Mouse (Mus musculus) granulocyte monocyte progenitor cell, adult 5-6 weeks (primary cell): ENCODE measurements around the gene Mrps35. TPM values are rescaled to one million over a fixed set of nuclear protein-coding genes. Genes with fewer than 3 reads are reported as not detected.

Experiments
- ATAC-seq: replicated peaks from 2 replicates; pipeline ENCODE4 v1.8.0; 2016; ENCODE audit warnings: mild to moderate bottlenecking, moderate TSS enrichment, inconsistent platforms; ENCODE audit not compliant: poor library complexity, severe bottlenecking
- total RNA-seq, 2 experiments: library from RNA; stranded (forward) in 1 of 2; stranded (reverse) in 1 of 2; fragments of 200-712, 200-1000 nt in 1 of 2; fragments of >200 nt in 1 of 2; fragmentation: Nextera tagmentation in 1 of 2; gene quantifications; 2 replicates each; pipeline ENCODE4 v1.2.3; 2014 to 2017

The Mrps35 gene
- 86.0 and 145 TPM in 2 replicates for total RNA-seq (2014; fragmentation: Nextera tagmentation)
- total RNA-seq (2017): 80.5 and 86.9 TPM in 2 replicates

- ATAC-seq: peak; percentile 98
These were observed at the start of gene Mrps35 for GRCm38 (mm10) chr6:147042291-147043290. Gene Mrps35, plus strand, starts transcription at chr6:147042764.

GRCm38 (mm10) chr6:146994236-146994635 is 48.3 kb upstream of the Mrps35 start:
- 0 out of 2 replicates have a peak, but pooled peaks have one; percentile 48 for ATAC-seq

GRCm38 (mm10) chr6:146995391-146995790 is 47.2 kb upstream of the Mrps35 start:
- no peak for ATAC-seq

GRCm38 (mm10) chr6:146995878-146996277 is 46.7 kb upstream of the Mrps35 start:
- ATAC-seq: no peak

GRCm38 (mm10) chr6:146997006-146997405 is 45.6 kb upstream of the Mrps35 start:
- ATAC-seq: no peak

- ATAC-seq: no peak
These were observed 43.9 kb upstream of the Mrps35 start for GRCm38 (mm10) chr6:146998710-146999109.

GRCm38 (mm10) chr6:146999302-146999701 is 43.3 kb upstream of the Mrps35 start:
- ATAC-seq: no peak

GRCm38 (mm10) chr6:146999755-147000154 is 42.8 kb upstream of the Mrps35 start:
- no peak for ATAC-seq

- ATAC-seq: peak; percentile 75
These were observed 34.4 kb upstream of the Mrps35 start for GRCm38 (mm10) chr6:147008148-147008547.

- ATAC-seq: no peak
These were observed 32.2 kb upstream of the Mrps35 start for GRCm38 (mm10) chr6:147010358-147010757.

GRCm38 (mm10) chr6:147010811-147011520 is 31.6 kb upstream of the Mrps35 start:
- no peak for ATAC-seq

GRCm38 (mm10) chr6:147011555-147011954 is 31.0 kb upstream of the Mrps35 start:
- ATAC-seq: peak; percentile 74

GRCm38 (mm10) chr6:147011977-147012376 is 30.6 kb upstream of the Mrps35 start:
- no peak for ATAC-seq

- no peak for ATAC-seq
These were observed 29.0 kb upstream of the Mrps35 start for GRCm38 (mm10) chr6:147013546-147013945.

GRCm38 (mm10) chr6:147017906-147018305 is 24.7 kb upstream of the Mrps35 start:
- no peak for ATAC-seq

- ATAC-seq: no peak
These were observed 24.2 kb upstream of the Mrps35 start for GRCm38 (mm10) chr6:147018364-147018763.

GRCm38 (mm10) chr6:147021181-147021580 is 21.4 kb upstream of the Mrps35 start:
- ATAC-seq: no peak

- ATAC-seq: peak; percentile 44
These were observed 20.0 kb upstream of the Mrps35 start for GRCm38 (mm10) chr6:147022375-147023132.

GRCm38 (mm10) chr6:147023133-147023395 is 19.5 kb upstream of the Mrps35 start:
- no peak for ATAC-seq

- peak; percentile 59 for ATAC-seq
These were observed 19.0 kb upstream of the Mrps35 start for GRCm38 (mm10) chr6:147023568-147023967.

- no peak for ATAC-seq
These were observed 17.8 kb upstream of the Mrps35 start for GRCm38 (mm10) chr6:147024761-147025160.
